Mouse (Mus musculus) ES-Bruce4 (cell line): ENCODE results near the gene Ubn1. TPM values are rescaled to one million over a fixed set of nuclear protein-coding genes. Genes with fewer than 3 reads are reported as not detected.

ENCODE experiments used
- H3K27ac ChIP-seq: 2 replicates; pipeline ENCODE4 v1.5.1; 2012; ENCODE audit warnings: low read length, inconsistent platforms; ENCODE audit not compliant: insufficient read depth
- H3K27me3 ChIP-seq: 2 replicates; pipeline ENCODE4 v1.6.1; 2012; ENCODE audit warnings: mild to moderate bottlenecking, low read length, inconsistent platforms; ENCODE audit not compliant: control insufficient read depth, poor library complexity, insufficient read depth, severe bottlenecking
- H3K36me3 ChIP-seq: 2 replicates; pipeline ENCODE4 v1.6.1; 2012; ENCODE audit warnings: inconsistent platforms, mild to moderate bottlenecking, low read length, moderate library complexity; ENCODE audit not compliant: control insufficient read depth, poor library complexity, insufficient read depth, severe bottlenecking
- H3K4me1 ChIP-seq: one replicate; pipeline ENCODE4 v1.8.1; 2011; ENCODE audit warnings: low read length; ENCODE audit not compliant: control insufficient read depth, insufficient read depth
- H3K4me3 ChIP-seq: 2 replicates; pipeline ENCODE4 v1.5.1; 2011; ENCODE audit warnings: low read depth, mild to moderate bottlenecking, low read length
- H3K9ac ChIP-seq: 2 replicates; pipeline ENCODE4 v1.6.1; 2012; ENCODE audit warnings: low read depth, mild to moderate bottlenecking, inconsistent platforms; ENCODE audit not compliant: poor library complexity, severe bottlenecking
- H3K9me3 ChIP-seq: replicated peaks from 2 replicates; pipeline ENCODE4 v1.6.1; 2012; ENCODE audit warnings: mild to moderate bottlenecking, low read length, inconsistent platforms; ENCODE audit not compliant: control insufficient read depth, poor library complexity, insufficient read depth, severe bottlenecking
- CTCF ChIP-seq: IDR thresholded peaks from one replicate; pipeline ENCODE4 v1.8.1; 2011; ENCODE audit warnings: low read depth, low read length
- EP300 ChIP-seq: IDR thresholded peaks from 2 replicates; pipeline ENCODE4 v1.6.1; 2011; ENCODE audit warnings: low read depth, low read length; ENCODE audit not compliant: insufficient read depth
- POLR2A ChIP-seq: IDR thresholded peaks from one replicate; pipeline ENCODE4 v1.8.1; 2011; ENCODE audit warnings: low read length; ENCODE audit not compliant: insufficient read depth
- polyA plus RNA-seq: library from polyadenylated mRNA; stranded (reverse); fragments of >200 nt; gene quantifications from 2 replicates; pipeline ENCODE4 v1.2.4, GENCODE M21; 2011; ENCODE audit warnings: low read depth; ENCODE audit not compliant: missing spikeins, insufficient read depth, insufficient read length

Ubn1 gene
- polyA plus RNA-seq, 1 experiment: 25.9 TPM

DNA sequence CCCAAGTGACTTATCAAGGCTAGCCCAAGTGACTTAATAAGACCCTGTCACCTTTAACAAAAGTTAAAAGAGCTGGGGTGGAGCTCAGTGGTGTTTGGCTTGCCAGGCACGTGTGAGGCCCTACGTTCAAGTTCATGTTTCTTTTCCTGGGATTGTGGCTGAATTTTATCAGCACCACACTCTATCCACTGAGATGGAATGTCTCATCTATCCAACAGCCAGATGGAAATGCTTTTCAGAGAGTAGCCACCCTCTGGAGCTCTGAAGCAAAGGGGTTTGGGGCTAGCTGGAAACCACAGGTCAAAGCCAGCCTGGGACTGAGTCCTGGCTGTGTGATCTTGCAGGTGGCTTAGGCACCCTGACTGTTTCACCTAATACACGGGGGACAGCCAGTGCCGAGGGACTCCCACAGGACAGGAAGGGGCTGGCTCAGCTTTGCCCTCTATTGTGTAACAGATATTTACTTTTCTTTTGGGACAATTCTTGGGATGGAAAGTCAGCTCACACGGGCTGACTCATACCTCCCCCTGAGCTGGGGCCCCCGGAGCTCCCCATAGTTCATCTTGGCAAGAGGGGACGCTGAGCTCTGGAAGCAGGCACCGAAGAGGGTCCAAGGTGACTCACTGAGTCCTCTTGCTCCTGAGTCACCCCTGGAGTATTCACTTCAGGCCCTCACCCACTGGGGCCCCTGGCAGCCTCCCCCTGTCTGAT lies 85.8 kb downstream of the Ubn1 start:
- Histone ChIP-seq H3K9me3 (no peaks in the 10 kb centered on the region), H3K27me3 (no peaks in the 10 kb centered on the region; the same call in 1 of the 2 replicates), H3K27ac (no peak overlapping the region), H3K4me1 (peaks cover 2% of the 10 kb centered on the region), H3K4me3 (no peak overlapping the region), H3K36me3 (no peaks in the 10 kb centered on the region), H3K9ac (no peak overlapping the region)
- TF ChIP-seq EP300: no peak
- TF ChIP-seq POLR2A: no peak
- TF ChIP-seq CTCF: no peak

Other genes with a start within 250 kb of the Ubn1 start
- not detected in 2 replicates for gene 4930562C15Rik, start 214.6 kb upstream of the Ubn1 start, polyA plus RNA-seq
- 31.1 and 32.7 TPM in 2 replicates for gene Ubald1, start 169.7 kb upstream of the Ubn1 start, polyA plus RNA-seq
- 46.6 and 47.8 TPM in 2 replicates for gene Mgrn1, start 163.8 kb upstream of the Ubn1 start, polyA plus RNA-seq
- gene Nudt16l1, start 111.3 kb upstream of the Ubn1 start, polyA plus RNA-seq: 37.8 and 41.0 TPM in 2 replicates
- gene Anks3, start 85.9 kb upstream of the Ubn1 start, polyA plus RNA-seq: 22.4 and 28.4 TPM in 2 replicates
- gene Sept12, start 52.2 kb upstream of the Ubn1 start, polyA plus RNA-seq: not detected in 2 replicates
- 7.7 and 10.1 TPM in 2 replicates for gene Smim22, start 42.8 kb upstream of the Ubn1 start, polyA plus RNA-seq
- 40.8 and 44.5 TPM in 2 replicates for gene Rogdi, start 36.5 kb upstream of the Ubn1 start, polyA plus RNA-seq
- 85.9 and 92.5 TPM in 2 replicates for gene Glyr1, start 194 bp upstream of the Ubn1 start, polyA plus RNA-seq
- gene Ppl, start 82.4 kb downstream of the Ubn1 start, polyA plus RNA-seq: 11.4 and 12.1 TPM in 2 replicates
- gene Sec14l5, start 97.1 kb downstream of the Ubn1 start, polyA plus RNA-seq: 2.4 and 3.0 TPM in 2 replicates
- 3.9 and 5.1 TPM in 2 replicates for gene Nagpa, start 154.0 kb downstream of the Ubn1 start, polyA plus RNA-seq
- gene AU021092, start 172.2 kb downstream of the Ubn1 start, polyA plus RNA-seq: not detected in 2 replicates
- gene Alg1, start 183.6 kb downstream of the Ubn1 start, polyA plus RNA-seq: 9.1 and 13.4 TPM in 2 replicates
- gene Eef2kmt, start 205.9 kb downstream of the Ubn1 start, polyA plus RNA-seq: 21.9 and 25.5 TPM in 2 replicates